Mouse (Mus musculus): ENCODE measurements around the gene Cdkal1.

DNA sequence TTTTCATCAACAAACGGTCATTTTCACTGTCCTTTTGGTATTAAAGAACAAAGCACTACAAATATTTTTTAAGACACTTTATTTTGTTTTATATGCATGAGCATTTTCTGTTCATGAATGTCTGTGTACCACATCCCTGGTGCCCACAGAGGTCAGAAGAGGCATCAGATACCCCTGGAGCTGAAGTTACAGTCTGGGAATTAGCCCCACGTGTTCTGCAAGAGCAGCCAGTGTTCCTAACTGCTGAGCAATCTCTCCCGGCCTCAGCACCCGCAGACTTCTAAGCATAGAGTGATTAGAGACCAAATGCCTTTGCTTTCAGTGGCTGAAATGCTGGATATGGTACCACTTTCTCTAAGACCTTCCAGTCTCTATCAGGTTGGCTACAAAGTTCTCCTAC is 379.1 kb downstream of the Cdkal1 start:
- TF ChIP-seq CTCF (conservative IDR thresholded peaks at IDR 0.05 in 1 of 2, IDR thresholded peaks at IDR 0.05 in 1 of 2; ENCODE audit: low read depth in 2 of 2, low read length in 2 of 2) (no peak), PAX5 (IDR thresholded peaks at IDR 0.05; ENCODE audit: low read length) (no peak), POLR2A (IDR thresholded peaks at IDR 0.05; ENCODE audit: low read depth, low read length) (no peak), USF1 (IDR thresholded peaks at IDR 0.05; ENCODE audit: low read depth, low read length) (no peak), SIN3A (IDR thresholded peaks at IDR 0.05; ENCODE audit: low read length) (no peak), E2F4 (IDR thresholded peaks at IDR 0.05; ENCODE audit: insufficient replicate concordance, low read depth, low read length) (no peak), MAX (IDR thresholded peaks at IDR 0.05; ENCODE audit: low read length) (no peak)
